Mouse (Mus musculus): ENCODE measurements around the gene Vmn1r185.
"Not testable (repeated sequence)": the region's sequence is repeated elsewhere in the genome, so short reads cannot be mapped to it uniquely, and the experiment has no call there.

Vmn1r185 gene

GRCm38 (mm10) chr7:26618364-26618763 is at the start of gene Vmn1r185:
Vmn1r185 (minus strand) TSS chr7:26618464.
- not testable (repeated sequence) for DNase-seq (ENCODE audit: low read depth)

GRCm38 (mm10) chr7:26667466-26667865 is 49.2 kb upstream of the Vmn1r185 start:
- DNase-seq (ENCODE audit: low read depth): not testable (repeated sequence)

GRCm38 (mm10) chr7:26666011-26666410 is 47.7 kb upstream of the Vmn1r185 start:
- no peak for DNase-seq (ENCODE audit: low read depth)

GRCm38 (mm10) chr7:26589774-26590173 is 28.5 kb downstream of the Vmn1r185 start:
- DNase-seq (ENCODE audit: low read depth): no peak

GRCm38 (mm10) chr7:26589077-26589476 is 29.2 kb downstream of the Vmn1r185 start:
- no peak for DNase-seq (ENCODE audit: low read depth)
